Mouse (Mus musculus) frontal cortex, adult (tissue): ENCODE data around the gene Fbxw7.

Experiments
- ATAC-seq: cut with Nextera tagmentation; 2 replicates; pipeline ENCODE4 v1.9.2; 2017; ENCODE audit warnings: mild to moderate bottlenecking, moderate library complexity, mixed read lengths; ENCODE audit not compliant: low TSS enrichment

The Fbxw7 gene

DNA sequence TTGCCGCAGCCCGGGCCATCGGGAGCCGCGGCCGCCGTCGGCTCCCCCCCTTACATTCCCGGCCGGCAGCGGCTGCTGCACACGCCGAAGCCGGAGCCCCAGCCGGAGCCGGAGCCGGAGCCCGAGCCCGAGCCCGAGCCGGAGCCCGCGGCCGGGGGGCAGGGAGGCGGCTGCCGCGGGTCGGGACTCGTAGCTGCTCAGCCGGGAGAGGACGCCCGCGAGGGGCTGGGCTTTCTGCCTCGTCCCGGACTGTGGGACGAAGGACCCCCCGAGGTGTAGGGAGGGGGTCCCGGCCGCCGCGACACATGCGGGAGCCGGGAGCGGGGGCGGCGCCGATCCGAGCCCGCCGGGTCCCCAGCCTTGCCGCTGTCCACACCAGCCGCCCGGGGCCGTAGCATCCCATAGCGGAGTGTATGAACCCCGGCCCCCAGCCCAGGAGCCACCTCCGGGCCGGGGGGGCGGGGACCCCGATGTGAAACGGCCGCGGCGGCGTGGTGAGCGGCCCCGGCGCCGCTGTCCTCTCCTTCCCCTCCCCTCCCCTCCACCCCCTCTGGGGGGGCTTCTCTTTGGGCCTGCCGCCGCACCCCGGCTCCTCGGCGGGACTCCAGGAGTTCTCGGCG is at the start of gene Fbxw7:
Gene Fbxw7, plus strand, starts transcription at position 507 of the 620 bp plus-strand sequence.
- peak; percentile 59; the same call in 1 of the 2 replicates for ATAC-seq

DNA sequence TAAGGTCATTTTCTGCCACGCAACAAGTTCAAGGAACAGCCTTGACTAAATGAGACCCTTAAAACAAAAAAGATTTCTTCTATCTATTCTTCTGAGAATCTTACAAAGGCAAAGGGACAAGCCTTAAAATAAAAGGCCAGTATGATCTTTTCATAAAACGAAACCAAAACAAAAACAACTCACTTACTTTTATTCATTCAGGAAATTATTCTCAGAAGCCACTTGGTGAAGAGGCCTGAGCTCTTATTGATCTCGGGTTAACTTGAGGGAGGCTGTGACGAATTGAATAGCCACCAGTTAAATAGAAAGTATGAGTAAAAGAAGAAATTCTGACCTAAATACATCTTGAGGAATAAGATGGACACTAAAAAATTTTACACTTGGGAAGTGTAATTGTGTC is 46.1 kb upstream of the Fbxw7 start:
- ATAC-seq: no peak

DNA sequence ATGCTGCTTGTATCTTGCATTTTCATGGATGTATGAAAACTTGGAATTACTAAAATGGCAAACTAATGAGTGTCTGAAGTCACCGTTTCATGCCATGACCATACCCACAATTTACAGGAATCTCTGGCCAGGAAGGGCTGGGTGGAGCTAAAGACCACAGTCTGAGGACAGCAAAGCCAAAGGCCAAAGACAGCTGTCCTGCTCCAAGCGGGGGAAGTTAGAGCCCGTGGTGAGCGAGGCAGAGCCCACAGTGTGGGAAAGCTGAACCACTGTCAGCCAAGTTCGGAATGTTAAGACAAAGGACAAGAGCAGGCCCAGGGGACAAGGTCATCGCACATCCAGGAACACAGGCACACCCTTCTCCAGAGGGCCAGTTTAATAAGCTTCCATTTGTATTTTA is 45.7 kb upstream of the Fbxw7 start:
- ATAC-seq: no peak

DNA sequence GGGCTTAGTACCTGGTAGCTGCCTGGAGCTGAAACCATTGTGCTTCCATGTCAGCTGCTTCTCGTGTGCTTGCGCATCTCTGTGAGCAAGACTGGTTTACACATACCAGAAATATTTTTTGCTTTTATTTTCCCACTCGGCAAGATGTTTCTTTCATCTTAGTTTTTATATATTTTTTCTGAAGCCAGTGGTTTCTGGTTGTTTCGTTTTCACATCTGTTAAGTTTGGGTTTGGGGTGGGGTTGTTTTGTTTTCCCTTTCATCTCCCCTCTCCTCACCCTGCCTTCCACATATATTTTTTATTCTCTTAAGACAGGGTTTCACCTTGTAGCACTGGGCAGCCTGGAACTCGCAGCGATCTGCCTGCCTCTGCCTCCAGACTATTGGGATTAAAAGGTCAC is 44.5 kb upstream of the Fbxw7 start:
- no peak for ATAC-seq

DNA sequence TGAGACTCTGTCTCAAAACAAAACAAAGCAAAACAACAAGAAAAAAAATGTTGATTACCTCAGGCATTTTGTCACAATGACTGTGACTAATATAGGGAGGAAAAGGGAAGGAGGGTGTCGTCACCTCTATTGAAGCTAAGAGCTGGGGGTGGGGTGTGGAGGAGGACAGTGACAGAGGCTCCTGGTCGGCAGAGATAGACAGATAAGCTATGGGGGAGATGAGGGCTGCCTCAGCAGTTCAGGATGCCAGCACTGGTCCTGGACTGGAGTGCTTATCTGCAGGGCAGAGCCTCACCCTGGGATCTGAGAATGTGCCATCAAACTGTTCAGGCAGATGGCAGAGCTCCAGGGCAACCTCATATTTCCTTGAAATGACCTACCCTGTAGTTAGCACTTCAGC is 43.1 kb upstream of the Fbxw7 start:
- no peak for ATAC-seq

DNA sequence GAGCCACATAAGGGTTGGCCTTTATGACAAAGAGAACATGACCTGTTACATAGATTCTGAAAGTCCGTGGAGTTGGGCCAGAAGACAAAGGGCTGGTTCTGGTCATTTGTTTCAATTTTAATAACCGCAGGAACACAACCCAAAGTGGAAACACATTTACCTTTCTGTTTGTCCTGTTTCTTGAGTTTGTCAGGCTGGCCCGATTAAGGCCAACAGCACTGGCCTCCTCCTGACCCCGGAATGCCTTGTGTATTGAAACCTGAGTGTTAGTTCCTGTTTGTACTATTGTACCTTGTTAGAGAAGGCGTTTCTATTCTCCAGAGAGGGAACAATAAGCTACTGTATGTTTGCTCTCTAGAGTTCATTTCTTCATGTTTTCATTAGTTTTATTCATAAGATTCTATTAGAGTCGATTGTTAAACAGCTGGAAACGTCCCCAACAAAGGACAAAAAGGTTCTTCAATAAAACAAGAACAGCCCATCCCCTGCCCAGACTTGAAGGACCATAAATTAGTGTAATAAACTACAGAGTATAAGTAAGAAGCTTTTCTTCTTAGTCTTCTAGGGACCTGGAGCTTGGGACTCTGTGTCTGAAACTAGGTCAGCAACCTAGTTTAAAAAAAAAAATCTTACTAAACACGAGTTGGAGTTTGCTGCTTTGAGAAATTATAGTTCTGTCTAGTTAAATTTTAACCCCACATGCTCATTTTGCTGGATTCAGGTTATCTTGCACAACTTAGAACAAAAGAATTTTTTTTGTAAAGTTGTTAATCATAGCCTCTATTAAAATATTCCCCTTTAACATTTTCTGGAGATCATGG is 40.6 kb upstream of the Fbxw7 start:
- no peak for ATAC-seq

DNA sequence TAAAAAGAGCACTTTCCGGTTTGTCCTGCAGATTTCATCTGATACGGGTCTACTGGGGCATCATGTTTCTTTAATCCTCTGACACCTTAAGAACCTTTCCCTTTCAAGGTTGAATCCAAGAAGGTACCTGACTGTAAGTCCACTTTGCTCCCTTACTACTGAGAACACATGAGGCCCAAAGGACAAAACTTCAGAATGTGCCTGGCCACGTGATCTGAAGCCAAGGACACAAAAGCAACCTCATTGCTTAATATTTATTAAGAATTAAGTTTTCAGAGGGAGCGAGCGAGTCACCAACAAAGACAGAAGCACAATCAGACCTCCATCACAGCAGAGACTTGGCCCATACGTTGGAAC is 40.0 kb upstream of the Fbxw7 start:
- no peak for ATAC-seq

DNA sequence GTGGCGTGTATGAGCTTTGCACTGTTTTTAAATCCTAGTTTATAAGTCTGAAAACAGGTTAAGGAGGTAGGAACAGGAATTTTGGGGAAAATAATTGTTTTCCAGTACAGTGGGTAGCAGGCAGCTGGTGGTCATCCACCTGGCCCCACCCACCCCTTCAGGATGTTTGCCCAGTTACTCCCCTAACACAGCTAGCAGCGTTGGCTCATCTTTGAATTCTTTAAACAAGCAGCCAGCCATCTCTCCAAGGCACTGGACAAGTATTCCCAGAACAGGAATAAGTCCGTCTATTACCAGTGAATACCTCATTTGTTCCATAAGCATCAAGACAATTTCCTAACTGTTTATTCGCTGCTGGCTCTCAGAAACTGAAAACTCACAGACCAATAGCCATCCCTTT is 39.5 kb upstream of the Fbxw7 start:
- ATAC-seq: no peak

DNA sequence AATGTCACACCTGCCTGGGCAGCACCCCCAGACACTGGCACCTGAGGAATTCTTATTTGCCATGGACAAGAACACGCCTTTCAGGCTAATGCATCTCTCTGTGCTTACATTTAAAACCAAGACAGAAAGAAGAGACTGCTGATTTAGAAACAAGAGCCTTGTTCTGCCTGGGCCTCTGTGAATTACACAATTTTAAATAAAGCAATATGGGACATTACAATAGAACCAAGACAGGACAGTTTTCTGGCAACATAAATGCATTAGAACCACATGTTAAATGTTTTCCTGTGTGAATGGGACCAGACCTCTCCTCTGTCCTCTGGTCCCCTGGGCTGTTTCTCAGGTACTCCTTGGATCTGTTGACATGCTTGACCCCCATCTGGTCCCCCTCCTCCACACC is 39.0 kb upstream of the Fbxw7 start:
- ATAC-seq: no peak

DNA sequence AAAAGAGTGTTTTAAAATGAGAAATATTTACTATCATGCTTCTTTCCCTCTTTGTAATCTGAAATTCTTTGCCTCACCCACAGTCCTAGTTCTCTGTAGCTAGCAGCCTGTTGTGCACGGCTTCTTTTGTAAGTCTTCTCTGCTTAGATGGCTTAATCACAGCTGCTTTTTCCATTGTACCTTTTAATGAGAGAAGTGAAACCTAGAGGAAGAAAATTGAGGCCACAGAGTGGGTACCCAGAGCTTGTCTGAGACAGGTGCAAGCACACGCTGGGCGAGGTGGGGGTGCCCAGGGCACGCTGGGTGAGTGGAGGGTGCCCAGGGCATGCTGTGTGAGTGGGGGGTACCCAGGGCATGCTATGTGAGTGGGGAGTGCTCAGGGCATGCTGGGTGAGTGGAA is 27.2 kb upstream of the Fbxw7 start:
- no peak for ATAC-seq

DNA sequence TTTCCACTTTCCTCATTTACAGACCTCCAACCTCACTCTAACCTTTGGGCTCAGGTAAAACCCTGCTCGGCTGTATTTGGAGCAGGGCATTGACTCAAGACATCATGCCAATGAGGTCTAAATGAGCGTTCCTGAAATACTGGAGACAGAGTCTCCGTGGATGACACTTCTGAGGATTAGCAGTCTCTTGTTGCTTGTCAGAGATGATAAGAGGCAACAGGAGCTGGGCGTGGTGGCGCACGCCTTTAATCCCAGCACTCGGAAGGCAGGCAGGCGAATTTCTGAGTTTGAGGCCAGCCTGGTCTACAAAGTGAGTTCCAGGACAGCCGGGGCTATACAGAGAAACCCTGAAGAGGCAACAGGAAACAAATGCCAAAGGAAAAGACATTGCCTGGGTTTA is 11.0 kb upstream of the Fbxw7 start:
- ATAC-seq: no peak

DNA sequence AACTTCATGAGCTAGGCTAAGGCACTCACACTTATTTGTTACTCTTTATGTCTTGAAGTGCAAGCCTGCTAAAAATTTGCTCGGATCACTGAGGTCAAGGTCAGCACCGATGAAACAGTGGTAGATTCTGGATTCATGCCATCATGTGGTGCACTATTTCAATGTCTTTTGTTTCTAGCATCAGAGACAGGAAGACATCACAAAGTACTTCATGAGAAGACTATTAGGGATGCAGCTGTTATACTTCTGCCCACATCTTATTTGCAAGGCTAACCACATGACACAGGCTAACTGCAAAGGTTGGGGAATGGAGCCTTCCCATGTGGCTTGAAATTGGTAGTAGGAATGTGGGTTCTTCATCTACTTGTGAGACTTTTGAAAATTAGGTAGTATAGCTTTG is 8.9 kb upstream of the Fbxw7 start:
- ATAC-seq: no peak

DNA sequence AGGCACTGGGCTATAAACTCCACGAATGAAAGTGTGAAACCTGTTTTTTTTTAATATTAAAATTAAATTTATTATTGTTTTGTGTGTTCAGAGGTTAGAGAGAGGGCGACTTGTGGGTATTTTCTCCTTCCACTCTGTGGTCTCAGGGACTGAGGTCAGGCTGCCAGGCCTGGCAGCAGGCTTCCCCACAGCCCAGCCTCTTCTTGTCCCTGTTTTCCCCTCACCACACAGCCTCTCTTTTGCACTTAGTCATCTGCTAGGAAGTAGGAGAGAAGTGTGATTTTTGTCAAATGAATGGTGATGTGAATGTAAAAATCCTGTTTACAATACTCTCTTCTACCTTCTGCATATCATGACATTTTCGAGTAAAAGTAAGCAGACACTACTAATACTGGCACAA is 7.2 kb upstream of the Fbxw7 start:
- no peak for ATAC-seq

DNA sequence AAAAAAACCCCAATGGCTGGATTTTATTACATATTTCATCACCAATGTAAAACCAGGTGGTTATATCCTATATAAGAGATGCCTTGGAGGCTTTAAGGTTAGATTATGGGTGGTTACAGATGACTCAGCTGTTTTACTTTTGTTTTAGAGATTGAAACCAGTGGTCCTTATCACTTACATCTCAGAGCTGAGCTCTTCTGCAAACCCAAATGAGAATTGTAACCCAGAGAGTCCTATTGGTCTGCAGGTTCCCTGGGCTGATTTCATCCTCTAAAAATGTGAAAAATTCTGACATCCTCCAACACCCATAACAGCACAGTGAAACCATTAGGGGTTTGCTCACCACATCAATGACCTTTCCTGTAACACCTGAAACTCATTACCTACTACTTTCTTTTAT is 6.2 kb upstream of the Fbxw7 start:
- no peak for ATAC-seq

DNA sequence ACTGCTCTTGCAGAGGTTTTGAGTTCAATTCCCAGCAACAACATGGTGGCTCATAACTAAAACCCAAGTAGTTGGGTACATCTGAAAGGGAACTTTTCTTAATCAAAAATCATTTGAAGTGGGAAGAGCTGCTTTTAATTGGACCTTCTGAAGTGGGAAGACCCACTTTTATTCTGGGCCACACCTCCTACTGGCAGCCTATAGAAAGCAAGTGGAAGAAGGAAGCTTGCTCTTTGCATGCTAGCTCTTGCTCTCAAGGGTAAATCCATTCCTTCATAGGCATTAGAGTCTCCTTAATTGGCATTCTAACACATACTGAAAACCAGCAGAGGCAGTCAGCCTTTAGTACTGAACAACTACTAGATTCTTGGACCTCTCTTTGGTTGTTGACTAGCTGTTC is 4.3 kb upstream of the Fbxw7 start:
- ATAC-seq: no peak

DNA sequence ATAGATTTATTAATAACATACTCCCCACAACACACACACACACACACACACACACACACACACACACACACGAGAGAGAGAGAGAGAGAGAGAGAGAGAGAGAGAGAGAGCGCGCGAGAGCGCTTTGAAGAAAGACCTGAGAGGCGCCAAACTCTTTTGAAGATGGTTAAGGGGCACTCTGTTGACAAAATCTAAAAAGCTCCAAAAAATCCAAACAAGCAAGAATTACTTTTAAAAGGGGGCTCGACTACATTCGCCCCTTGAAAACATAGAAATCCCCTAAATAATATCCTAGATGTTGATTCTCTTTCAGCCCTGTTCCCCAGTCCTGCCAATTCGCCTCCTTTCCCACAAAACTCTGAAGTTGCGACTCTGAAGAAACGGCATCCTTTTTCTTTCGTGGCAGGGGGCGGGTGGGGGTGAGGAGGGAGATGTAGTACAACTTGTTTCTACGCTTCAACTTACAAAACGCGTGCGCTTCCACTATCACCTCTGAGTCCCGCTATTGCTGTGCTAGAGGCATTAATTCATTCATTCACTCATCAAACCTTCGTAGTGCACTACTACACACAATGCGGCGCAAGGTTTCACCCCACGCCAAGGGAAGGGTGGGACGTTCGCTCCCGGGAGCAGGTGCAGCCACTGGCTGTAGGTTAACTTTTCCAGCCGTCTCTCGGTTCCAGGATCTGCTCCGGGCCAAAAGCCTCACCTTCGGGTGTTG is 1.5 kb upstream of the Fbxw7 start:
- ATAC-seq: peak; percentile 31; the same call in 1 of the 2 replicates

DNA sequence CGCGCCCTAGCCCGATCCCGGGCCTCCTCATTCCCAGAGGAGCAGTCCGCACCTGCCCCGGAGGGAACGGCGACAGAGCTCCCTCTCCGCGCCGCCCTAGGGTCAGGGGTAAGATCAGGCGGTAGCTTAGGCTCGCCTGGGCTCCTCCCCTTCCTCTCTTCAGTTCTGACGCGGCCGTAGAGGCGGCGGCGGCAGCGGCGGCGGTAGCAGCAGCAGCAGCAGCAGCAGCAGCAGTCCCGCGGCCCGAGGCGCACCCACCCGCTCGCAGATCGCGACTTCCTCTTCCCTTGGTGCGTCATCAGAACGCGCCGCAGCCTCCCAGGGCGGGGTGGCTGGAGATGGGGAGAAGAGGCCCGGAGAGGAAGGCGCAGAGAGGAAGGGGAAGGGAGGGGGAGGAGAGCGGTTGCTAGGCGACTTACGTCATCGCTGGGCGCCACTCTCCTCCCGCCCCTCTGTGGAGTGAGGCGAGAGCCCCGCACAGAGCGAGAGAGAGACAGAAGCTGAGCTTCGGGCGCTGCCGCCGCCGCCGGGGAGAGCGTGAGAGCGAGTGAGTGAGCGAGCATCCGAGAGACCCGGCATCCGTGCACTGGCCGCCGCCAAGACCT is 809 bp upstream of the Fbxw7 start:
- peak; percentile 93 for ATAC-seq

DNA sequence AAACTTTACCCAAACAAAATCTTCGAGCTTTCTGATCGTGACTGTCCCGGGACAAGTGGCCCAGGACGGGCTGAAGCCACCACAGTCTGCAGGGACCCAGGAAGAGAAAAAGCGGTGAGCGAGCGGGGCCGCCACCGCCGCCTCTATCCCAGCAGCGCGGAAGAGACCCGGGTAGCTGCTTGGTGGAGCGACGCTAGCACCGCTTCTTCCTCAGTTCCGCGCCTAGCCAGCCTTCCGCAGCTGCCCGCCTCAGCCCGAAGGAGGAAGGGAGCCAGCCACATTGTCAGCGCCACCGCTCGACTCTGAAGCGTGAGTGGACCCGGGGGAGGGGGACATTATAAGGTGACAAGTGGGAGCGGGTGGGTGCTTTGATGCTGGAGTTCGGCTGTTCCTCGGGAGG is 393 bp downstream of the Fbxw7 start:
- peak; percentile 44 for ATAC-seq

DNA sequence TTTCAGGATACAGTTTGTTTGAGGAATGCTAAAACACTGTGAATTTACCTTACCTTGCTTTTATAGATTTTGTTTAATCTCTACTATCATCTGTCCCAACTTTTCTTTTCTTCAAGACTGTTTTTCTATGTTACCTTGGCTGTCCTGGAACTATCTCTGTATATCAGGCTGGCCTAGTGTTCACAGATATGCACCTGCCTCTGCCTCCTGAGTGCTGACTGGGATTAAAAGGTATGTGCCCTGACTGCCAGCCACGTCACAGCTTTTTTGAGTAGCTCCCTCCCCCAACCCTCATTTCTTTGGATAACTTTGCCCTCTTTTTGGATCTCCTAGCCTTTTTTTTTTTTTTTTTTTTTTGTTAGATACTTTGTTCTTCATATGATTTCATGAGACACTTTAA is 1.9 kb downstream of the Fbxw7 start:
- no peak for ATAC-seq

DNA sequence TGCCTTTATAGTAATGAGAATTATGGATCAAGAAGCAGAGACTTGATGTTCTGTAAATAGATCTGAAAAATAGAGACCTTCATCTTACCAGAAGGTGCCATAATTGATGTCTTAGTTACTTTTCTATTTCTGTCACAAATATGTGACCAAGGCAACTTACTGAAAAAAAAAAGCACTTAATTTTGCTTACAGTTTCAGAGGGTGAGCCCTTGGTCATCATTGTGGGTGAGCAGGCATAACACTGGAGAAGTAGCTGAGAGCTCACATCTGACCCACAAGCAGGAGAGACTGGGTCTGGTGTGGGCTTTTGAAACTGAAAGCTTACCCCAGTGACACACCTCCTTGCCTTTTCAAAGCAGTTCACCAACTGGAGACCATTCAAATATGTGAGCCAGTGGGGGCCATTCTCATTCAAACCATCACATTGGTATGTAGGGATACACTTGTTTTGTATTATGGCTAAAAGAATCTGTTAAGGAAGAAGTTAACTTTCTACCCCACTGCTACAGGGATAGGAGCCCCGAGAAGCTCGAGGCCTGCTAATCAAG is 5.7 kb downstream of the Fbxw7 start:
- ATAC-seq: no peak

DNA sequence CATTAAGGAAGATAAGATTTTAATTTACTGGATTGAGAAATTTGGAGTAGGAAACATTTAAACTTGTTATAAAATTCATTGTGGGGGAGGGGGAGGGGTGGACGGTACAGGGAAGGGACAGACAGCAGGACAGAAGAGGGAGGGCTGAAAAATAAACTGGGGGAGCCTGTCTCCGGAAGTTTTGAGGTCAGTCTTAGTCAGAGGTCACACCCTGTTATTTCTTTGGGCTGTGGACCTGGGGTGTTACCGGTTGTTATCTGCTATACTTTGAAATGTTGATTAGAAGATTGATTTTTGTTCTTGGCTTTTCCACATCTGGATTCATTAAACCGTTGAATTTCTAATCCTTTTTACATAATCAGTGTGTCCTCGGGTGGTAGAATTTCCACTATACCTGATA is 10.9 kb downstream of the Fbxw7 start:
- ATAC-seq: no peak

DNA sequence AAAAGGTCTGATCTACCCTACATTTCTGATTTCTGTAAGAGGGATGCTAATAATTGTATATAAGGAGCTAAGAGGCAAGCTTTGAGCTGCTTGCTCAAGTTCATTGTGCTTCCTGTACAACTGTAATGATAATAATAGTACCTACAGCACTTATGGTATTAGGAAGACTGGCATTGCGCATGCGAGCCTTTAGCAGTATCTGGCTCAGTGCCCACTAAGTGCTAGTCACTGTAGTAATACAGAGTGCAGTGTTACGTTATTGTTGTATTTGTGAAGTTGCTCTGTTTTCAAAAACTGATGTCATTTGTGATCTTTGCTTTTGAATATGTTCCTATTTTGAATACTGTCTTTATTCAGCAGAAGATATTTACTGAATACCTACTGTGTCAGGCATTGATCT is 11.3 kb downstream of the Fbxw7 start:
- ATAC-seq: no peak
